Mouse (Mus musculus): ENCODE data around the gene Acvr2b. TPM values are rescaled to one million over a fixed set of nuclear protein-coding genes. Genes with fewer than 3 reads are reported as not detected.

Gene Acvr2b
- 0.86 and 1.1 TPM in 2 replicates for total RNA-seq (2023)

GRCm38 (mm10) chr9:119401801-119402214 is at the start of gene Acvr2b:
Gene Acvr2b, plus strand, starts transcription at chr9:119402118.

GRCm38 (mm10) chr9:119357331-119358057 is 44.4 kb upstream of the Acvr2b start, which contains the start of gene Xylb:
Gene Xylb, plus strand, starts transcription at chr9:119357381.

DNA sequence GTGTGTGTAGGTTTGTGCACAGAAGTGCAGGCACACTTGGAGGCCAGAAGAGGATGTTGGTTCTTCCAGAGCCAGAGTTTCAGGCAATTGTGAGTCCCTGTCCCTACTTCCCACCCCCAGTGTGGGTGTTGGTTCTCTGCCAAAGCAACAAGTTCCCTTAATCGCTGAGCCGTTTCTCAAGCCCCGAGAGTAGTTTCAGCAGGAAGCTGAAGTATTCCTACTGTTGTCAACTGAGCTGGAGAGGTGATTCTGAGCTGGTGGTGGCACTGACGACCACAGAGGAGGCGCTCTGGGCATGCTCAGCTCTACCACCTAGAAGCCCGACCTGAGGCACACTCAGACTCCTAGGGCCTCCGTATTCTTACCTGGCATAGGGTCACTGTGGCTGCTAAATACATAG is 36.6 kb upstream of the Acvr2b start, which contains the start of gene Slc22a14:
Slc22a14 (minus strand) TSS at position 270 of the 400 bp plus-strand sequence.

GRCm38 (mm10) chr9:119444738-119445429 is 43.0 kb downstream of the Acvr2b start, which contains the start of gene Exog:
Gene Exog, plus strand, starts transcription at chr9:119444943.

Other genes starting within 250 kb of the Acvr2b start
- 0.68 and 0.85 TPM in 2 replicates for gene Acaa1b, start 245.0 kb upstream of the Acvr2b start, total RNA-seq (2023)
- gene Gm47289, start 243.0 kb upstream of the Acvr2b start, total RNA-seq (2023) = not detected in 2 replicates
- gene Slc22a13, start 193.0 kb upstream of the Acvr2b start, total RNA-seq (2023) = not detected in 2 replicates
- 21.8 and 27.9 TPM in 2 replicates for gene Oxsr1, start 79.7 kb upstream of the Acvr2b start, total RNA-seq (2023)
- gene Acaa1a, start 62.4 kb upstream of the Acvr2b start, total RNA-seq (2023) = 43.2 and 61.0 TPM in 2 replicates
- gene Myd88, start 60.7 kb upstream of the Acvr2b start, total RNA-seq (2023) = 99.5 and 123 TPM in 2 replicates
- 0.98 and 1.1 TPM in 2 replicates for gene Xylb, start 44.7 kb upstream of the Acvr2b start, total RNA-seq (2023)
- gene Slc22a14, start 36.6 kb upstream of the Acvr2b start, total RNA-seq (2023) = not detected in 2 replicates
- gene Exog, start 42.8 kb downstream of the Acvr2b start, total RNA-seq (2023) = 1.3 and 2.9 TPM in 2 replicates
- not detected in 2 replicates for gene Scn5a, start 176.9 kb downstream of the Acvr2b start, total RNA-seq (2023)